Mouse (Mus musculus): ENCODE measurements around the gene Kif3c.
A peak's percentile ranks its signal among the peaks of the same experiment; 100 is the strongest.

Kif3c gene

GRCm38 (mm10) chr12:3364508-3365448, at the start of gene Kif3c:
Kif3c (plus strand) TSS chr12:3365132.
- DNase-seq (ENCODE audit: low spot score) = peak; percentile 86

DNA sequence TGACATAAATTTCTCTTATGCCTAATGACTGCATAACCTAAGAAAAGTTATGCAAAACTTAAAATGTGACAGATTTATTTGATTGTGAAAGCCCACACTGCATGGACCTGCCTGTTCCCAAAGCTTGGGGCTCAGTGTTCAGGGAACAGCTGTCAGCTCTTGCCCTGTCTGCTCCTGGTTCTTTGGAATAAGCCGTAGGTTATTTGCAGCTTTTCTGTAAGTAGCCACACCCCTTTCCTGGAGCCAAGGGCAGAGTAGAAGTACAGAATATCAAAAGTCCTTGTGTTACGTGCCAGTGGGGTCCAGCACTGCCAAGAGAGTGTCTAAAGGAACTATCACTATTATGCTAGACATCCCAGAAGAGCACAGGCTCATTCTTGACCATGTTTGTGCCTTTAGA, 48.8 kb upstream of the Kif3c start:
- DNase-seq (ENCODE audit: low spot score) = no peak

DNA sequence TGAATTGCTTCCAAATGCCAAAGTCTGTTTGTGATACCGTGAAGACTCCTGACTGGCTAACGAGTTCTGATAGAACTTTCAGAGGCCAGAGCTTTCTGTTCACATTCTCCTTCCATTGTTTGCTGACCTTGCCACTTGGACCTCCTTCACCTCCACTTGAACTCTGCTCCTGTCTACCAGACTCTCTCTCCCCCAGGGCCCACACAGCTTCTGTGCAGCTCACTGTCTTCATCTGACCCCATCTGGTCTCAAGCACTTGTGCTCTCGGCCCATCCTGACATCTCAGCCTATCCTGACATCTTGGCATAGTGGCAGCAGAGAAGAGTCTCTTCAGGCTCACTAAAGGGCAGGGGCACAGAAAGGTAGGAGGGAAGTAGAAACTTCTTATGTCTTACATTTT, 48.0 kb upstream of the Kif3c start:
- no peak for DNase-seq (ENCODE audit: low spot score)

DNA sequence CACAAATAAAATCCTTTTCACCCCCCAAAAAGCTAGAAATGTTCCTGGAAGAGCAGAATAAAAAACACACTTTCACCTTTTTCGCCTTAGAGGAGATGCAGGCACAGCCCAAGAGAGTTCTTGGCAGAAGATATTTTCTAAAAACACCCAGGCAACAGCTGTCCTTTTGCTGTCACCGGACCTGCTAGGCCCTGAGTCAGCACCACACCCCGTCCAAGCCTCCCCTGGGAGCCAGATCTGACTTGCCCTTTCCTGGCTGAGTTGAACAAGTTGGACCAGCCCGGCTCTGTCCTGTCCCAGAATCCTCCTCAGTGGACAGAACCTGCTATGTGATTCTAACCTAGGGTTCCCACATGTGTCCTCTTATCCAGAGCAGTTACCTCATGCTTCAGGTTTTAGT, 45.6 kb upstream of the Kif3c start:
- DNase-seq (ENCODE audit: low spot score) = no peak

DNA sequence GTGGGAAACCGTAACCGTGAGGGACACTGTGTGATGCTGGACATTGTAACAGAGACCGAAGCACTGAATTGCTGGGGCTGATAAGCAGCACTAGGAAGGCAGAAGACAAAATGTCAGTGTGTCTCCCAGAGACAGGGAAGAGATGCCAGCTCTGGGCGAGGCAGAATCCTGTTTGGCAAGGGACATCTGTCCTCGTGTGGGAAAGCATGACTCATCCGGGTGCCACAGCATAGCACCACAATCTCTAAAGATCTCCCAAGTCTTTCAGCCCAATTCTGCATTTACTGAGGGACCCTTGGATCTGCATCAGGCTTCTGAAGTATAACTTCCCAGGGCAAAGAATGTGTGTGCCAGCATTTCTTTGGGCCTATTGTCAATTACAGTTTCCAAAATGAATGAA, 41.7 kb upstream of the Kif3c start:
- DNase-seq (ENCODE audit: low spot score) = no peak

DNA sequence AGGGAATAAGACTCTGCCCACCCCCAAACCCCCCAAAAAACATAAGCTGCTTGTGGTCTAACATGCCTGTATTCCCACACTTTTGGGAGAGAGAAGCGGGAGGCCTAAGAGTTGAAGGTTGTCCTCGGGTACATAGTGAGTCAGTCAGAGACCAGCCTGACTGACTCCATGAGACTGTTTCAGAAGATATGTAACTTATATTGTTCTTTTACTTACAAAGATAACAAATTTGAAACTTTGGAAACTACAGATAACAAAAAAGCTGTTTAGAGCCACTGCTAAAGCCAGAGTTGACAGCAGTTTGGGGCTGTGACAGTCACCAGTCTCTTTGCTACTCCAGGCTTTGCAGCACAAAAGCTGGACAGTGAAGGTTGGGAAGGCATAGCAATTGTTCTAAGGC, 39.7 kb upstream of the Kif3c start:
- DNase-seq (ENCODE audit: low spot score) = no peak

- DNase-seq (ENCODE audit: low spot score) = no peak
Observed at GRCm38 (mm10) chr12:3329677-3330076, 35.3 kb upstream of the Kif3c start.

- no peak for DNase-seq (ENCODE audit: low spot score)
Observed at GRCm38 (mm10) chr12:3338931-3339330, 26.0 kb upstream of the Kif3c start.

DNA sequence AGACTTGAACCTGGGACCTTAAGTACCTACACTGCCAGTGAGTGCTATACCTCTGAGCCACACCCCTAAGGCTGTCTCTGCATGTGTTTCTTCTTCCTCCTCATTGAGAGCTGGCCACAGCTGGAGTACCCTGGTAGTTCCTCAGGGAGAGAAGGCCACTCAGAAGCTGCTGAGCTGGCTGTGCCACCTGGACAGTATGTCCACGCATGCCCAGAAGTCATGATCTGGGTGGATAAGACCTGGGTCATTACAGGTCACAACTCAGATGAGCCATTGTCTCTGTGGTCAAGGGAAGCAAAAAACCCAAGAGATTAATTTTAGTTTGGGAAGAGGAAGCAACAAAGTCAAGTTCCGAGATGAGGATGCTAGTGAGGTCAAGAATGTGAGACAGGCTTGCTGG, 20.8 kb upstream of the Kif3c start:
- DNase-seq (ENCODE audit: low spot score) = no peak

DNA sequence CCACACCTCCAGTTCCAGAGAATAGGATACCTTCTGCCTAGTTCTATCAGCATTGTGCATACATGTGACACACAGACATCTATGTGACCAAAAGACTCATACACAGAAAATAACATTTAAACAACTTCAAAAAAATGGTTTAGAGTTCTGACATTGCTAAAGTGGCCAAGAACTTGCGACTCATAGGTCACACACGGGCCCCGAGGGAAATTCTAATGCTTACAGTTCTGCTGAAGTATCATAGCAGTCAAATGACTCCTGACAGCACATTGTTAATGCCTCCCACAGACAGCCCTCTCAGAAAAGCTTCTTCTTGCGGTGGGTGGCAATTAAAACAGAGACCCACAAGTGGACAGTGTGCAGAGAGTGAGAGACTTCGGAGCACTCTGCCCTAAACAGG, 19.9 kb upstream of the Kif3c start:
- DNase-seq (ENCODE audit: low spot score) = no peak

DNA sequence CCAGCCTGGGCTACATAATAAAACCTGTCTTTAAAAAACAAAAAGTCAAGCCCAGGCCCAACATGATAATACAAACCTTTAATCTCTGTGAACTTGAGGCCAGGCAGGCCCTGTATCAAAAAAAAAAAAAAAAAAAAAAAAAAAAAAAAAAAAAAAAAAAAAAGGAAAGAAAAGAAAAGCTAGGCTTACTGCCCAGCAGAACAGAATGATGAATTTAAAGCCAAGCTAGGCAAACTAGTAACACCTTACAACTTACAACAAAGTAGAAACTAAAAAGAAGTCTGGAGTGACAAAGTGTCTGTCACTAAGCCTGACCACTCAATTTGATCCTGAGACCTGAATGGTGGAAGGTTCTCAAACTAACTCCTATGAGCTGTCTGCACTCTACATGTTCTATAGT, 17.2 kb upstream of the Kif3c start:
- DNase-seq (ENCODE audit: low spot score) = no peak

- DNase-seq (ENCODE audit: low spot score) = no peak
Observed at GRCm38 (mm10) chr12:3349387-3349786, 15.5 kb upstream of the Kif3c start.

- no peak for DNase-seq (ENCODE audit: low spot score)
Observed at GRCm38 (mm10) chr12:3350136-3350535, 14.8 kb upstream of the Kif3c start.

DNA sequence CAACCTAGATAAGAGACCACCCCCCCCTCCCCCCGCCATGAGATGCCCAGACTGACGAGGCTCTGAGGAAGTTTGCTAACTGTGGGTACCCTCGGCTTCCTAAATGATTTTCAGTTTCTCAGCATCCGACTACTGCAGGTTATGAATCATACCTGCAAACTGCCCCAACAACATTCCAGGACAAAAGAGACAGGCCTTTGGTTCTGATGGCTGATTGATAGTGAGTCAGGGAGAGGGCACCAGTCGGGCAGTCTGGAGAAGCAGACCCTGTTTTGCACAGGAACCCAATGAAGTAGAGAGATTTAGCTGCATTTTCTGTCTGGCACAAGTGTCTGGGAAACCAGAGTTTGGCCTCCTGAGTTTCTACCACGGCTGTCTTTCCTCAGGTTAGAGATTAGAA, 12.7 kb upstream of the Kif3c start:
- no peak for DNase-seq (ENCODE audit: low spot score)

DNA sequence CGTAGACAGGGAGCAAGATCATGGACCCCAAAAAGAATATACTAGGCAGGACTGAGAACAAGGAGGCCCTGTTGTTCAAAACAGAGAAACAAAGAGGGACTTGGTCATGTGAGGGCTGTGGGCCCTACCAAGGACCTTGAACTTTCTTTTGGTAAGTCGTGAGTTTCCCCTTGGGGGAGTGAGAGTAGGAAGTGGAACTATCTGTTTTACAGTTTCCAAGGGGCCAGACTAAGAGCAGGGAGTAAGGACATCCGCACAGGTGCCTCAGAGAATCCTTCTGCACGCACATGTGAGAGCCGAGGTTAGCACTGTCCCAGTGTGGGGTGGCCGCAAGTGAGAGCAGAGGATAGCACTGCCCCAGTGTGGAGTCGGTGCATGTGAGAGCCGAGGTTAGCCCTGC, 9.9 kb upstream of the Kif3c start:
- no peak for DNase-seq (ENCODE audit: low spot score)

GRCm38 (mm10) chr12:3356824-3357223, 8.1 kb upstream of the Kif3c start:
- no peak for DNase-seq (ENCODE audit: low spot score)

- peak; percentile 89 for DNase-seq (ENCODE audit: low spot score)
Observed at GRCm38 (mm10) chr12:3359302-3359701, 5.6 kb upstream of the Kif3c start.

DNA sequence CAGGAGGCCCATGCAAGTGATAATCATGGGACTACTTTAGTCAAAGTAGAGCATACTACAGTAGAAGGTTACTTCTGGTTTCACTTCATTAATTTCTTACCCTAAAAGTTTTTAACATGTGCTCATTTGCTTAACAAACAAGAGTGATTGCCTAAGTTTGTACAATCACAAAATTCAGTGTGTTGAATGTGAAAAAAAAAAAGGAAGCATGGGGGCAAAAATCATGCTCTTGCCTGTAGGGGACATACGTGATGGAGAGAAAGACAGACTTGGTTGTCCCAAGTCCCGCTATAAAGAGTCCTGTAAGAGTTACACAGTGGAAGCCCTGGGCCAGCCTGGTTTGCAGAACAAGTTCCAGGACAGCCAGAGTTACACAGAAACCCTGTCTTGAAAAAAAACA, 4.9 kb upstream of the Kif3c start:
- DNase-seq (ENCODE audit: low spot score) = no peak

DNA sequence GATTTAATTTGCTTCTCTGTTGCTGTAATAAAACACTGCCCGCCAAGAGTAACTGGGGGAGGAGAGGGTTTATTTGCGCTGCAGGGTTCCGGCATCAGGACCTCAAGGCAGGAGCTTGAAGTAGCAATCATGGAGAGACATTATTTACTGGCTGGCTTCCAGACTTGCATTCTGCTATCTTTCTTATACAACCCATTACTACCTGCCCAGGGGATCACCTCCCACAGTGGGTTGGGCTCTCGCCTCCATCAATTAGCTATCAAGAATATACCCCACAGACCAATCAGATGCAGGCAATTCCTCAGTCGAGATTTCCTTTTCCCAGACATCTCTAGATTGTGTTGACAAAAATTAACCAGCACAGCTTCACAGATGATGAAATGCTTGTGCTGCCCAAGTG, 856 bp upstream of the Kif3c start:
- DNase-seq (ENCODE audit: low spot score) = no peak

GRCm38 (mm10) chr12:3365449-3366189, 687 bp downstream of the Kif3c start:
- no peak for DNase-seq (ENCODE audit: low spot score)

DNA sequence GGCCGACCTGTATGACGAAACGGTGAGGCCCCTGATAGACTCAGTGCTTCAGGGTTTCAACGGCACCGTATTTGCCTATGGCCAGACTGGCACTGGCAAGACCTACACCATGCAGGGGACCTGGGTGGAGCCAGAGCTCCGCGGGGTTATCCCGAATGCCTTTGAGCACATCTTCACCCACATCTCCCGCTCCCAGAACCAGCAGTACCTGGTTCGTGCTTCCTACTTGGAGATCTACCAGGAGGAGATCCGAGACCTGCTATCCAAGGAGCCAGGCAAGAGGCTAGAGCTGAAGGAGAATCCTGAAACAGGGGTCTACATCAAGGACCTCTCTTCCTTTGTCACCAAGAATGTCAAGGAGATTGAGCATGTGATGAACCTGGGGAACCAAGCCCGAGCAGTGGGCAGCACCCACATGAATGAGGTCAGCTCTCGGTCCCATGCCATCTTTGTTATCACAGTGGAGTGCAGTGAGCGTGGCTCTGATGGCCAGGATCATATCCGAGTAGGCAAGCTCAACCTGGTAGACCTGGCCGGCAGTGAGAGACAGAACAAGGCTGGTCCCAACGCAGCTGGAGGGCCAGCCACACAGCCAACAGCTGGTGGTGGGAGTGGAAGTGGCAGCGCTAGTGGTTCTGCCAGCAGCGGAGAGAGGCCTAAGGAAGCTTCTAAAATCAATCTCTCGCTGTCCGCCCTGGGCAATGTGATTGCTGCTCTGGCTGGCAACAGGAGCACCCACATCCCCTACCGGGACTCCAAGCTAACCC, 1.4 kb downstream of the Kif3c start:
- no peak for DNase-seq (ENCODE audit: low spot score)

- no peak for DNase-seq (ENCODE audit: low spot score)
Observed at GRCm38 (mm10) chr12:3366957-3367260, 2.0 kb downstream of the Kif3c start.

- DNase-seq (ENCODE audit: low spot score) = peak; percentile 27
Observed at GRCm38 (mm10) chr12:3368771-3369170, 3.8 kb downstream of the Kif3c start.
